Mouse (Mus musculus) CH12.LX (cell line): ENCODE data around the gene Il18.
"Not testable (repeated sequence)": the region's sequence is repeated elsewhere in the genome, so short reads cannot be mapped to it uniquely, and the experiment has no call there.

ENCODE experiments used
- BHLHE40 ChIP-seq: IDR thresholded peaks from 2 replicates; pipeline ENCODE4 v1.6.1; 2011; ENCODE audit warnings: mild to moderate bottlenecking, low read depth, low read length, improper control_type of control experiment
- CHD2 ChIP-seq: IDR thresholded peaks from 2 replicates; pipeline ENCODE4 v1.6.1; 2011; ENCODE audit warnings: low read length, improper control_type of control experiment
- CTCF ChIP-seq, 2 experiments: IDR thresholded peaks in 1 of 2; conservative IDR thresholded peaks in 1 of 2; 2 replicates each; pipeline ENCODE4 v1.5.1; 2011 to 2012; ENCODE audit warnings: low read depth in 2 of 2, low read length in 2 of 2, improper control_type of control experiment in 1 of 2, inconsistent platforms in 1 of 2, mild to moderate bottlenecking in 1 of 2, moderate library complexity in 1 of 2
- EP300 ChIP-seq: IDR thresholded peaks from 2 replicates; pipeline ENCODE4 v1.6.1; 2011; ENCODE audit warnings: low read length, improper control_type of control experiment
- GABPA ChIP-seq: IDR thresholded peaks from 2 replicates; pipeline ENCODE4 v1.6.1; 2012; ENCODE audit warnings: low read depth, low read length, improper control_type of control experiment, inconsistent platforms; ENCODE audit not compliant: insufficient replicate concordance
- HCFC1 ChIP-seq: IDR thresholded peaks from 2 replicates; pipeline ENCODE4 v1.6.1; 2012; ENCODE audit warnings: low read depth, mild to moderate bottlenecking, inconsistent platforms, low read length, improper control_type of control experiment
- KAT2A ChIP-seq: IDR thresholded peaks from 2 replicates; pipeline ENCODE4 v1.6.1; 2012; ENCODE audit warnings: low read length, improper control_type of control experiment, inconsistent platforms; ENCODE audit not compliant: insufficient replicate concordance
- MAZ ChIP-seq: IDR thresholded peaks from 2 replicates; pipeline ENCODE4 v1.6.1; 2012; ENCODE audit warnings: low read depth, mild to moderate bottlenecking, inconsistent platforms, low read length, improper control_type of control experiment, moderate library complexity
- RAD21 ChIP-seq: IDR thresholded peaks from 2 replicates; pipeline ENCODE4 v1.6.1; 2011; ENCODE audit warnings: low read depth, mild to moderate bottlenecking, low read length, improper control_type of control experiment, moderate library complexity
- SIN3A ChIP-seq: IDR thresholded peaks from 2 replicates; pipeline ENCODE4 v1.6.1; 2012; ENCODE audit warnings: low read length, improper control_type of control experiment, inconsistent platforms
- USF1 ChIP-seq: IDR thresholded peaks from 2 replicates; pipeline ENCODE4 v1.6.1; 2014; ENCODE audit warnings: low read depth, mild to moderate bottlenecking, inconsistent platforms, low read length, improper control_type of control experiment
- ZC3H11A ChIP-seq: IDR thresholded peaks from 2 replicates; pipeline ENCODE4 v1.6.1; 2012; ENCODE audit warnings: low read depth, mild to moderate bottlenecking, inconsistent platforms, low read length, improper control_type of control experiment

DNA sequence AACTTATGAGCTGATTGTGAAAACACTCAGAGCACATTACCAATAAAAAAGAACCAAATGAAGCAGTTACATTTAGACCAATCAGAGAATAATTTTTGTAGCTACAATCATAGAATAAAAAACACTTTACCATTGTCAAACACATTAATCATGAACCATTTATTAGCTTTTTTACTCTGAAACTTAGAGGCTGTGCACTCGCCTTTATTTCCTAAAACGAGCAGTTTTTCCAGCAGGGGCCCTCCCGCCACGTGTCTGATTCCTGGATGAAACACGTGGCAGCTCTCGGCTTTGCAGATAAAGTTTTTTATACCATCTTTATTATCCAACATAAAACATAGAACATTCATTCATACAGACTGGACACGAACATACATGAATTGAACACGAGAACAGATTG is 76.3 kb downstream of the Il18 start:
- TF ChIP-seq ZC3H11A; EP300; CHD2; SIN3A; RAD21; MAZ; CTCF (conservative IDR thresholded peaks at IDR 0.05 in 1 of 2, IDR thresholded peaks at IDR 0.05 in 1 of 2; ENCODE audit: low read depth in 2 of 2, low read length in 2 of 2); BHLHE40; KAT2A; USF1; HCFC1; GABPA: not testable (repeated sequence)
